Mouse (Mus musculus) erythroblast, adult 5-6 weeks (primary cell): ENCODE data around the gene Thrb. TPM values are rescaled to one million over a fixed set of nuclear protein-coding genes. Genes with fewer than 3 reads are reported as not detected.

Experiments used
- ATAC-seq: replicated peaks from 2 replicates; pipeline ENCODE4 v1.8.0; 2016; ENCODE audit warnings: moderate number of reproducible peaks, mild to moderate bottlenecking, moderate TSS enrichment, inconsistent platforms; ENCODE audit not compliant: poor library complexity, low FRiP score, severe bottlenecking
- total RNA-seq, 2 experiments: library from RNA; stranded (forward) in 1 of 2; stranded (reverse) in 1 of 2; fragments of 150-400 nt in 1 of 2; fragments of 200-764, 138-1000 nt in 1 of 2; gene quantifications; 2 replicates each; pipeline versions ENCODE4 v1.2.3 to v1.2.4; 2015 to 2017; ENCODE audit warnings: low replicate concordance in 2 of 2

Thrb gene
- total RNA-seq, 2 experiments from 2014 or later = not detected

DNA sequence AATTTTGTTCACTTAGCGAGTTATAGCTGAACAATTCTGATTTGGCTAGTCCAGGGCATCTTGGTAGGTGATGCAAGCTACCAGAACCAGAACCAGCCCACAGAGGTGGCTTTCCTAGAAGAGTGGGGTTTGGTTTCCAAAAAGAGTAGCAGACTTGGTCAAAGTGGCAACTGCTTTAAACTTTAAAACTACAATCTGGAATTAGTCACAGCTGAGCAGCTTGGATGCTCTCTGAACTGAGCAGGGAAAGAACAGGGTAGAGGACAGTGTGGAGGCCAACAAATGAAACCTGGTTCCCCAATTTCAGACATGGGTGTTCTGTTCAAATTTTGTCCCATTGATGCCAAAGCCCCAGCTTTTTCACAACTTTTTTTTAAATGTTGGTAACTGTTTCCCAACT, 93.4 kb downstream of the Thrb start:
- ATAC-seq = no peak

DNA sequence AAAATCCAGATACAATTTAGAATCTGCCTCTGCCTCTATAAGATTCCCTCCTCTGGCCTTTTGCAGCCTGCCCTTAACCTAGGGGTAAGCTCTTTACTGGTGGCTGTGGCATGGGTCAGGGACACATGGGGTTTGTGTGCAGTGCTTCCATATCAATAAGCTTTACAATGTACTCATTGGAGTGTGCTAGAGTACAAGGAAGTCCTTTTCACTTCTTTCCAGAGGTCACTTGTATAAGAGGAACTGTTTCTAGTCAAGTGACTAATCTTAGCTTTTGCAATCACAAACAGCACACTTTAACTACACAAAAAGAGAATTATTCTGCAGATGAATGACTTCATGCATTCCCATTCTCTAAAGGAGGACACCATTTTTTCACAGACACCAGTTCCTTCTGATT, 96.7 kb downstream of the Thrb start:
- ATAC-seq = no peak

DNA sequence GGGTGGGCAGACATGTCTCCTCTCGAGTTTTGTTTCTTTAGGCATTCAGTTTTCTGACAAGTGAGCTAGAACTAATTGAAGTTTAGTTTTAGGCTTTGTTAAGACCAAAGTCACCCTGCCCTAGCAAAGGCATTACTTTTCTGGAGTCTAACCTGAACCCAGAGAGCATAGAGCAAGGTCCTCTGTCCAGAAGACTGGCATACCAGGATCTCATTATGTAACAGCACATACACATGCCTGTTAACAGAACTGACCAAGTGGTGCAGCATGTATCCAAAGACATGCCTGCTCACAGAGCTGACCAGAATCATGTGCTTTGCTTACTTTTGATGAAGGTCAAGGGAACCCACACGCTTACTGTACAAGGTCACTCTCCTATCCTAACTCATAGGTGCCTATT, 107.9 kb downstream of the Thrb start:
- no peak for ATAC-seq

DNA sequence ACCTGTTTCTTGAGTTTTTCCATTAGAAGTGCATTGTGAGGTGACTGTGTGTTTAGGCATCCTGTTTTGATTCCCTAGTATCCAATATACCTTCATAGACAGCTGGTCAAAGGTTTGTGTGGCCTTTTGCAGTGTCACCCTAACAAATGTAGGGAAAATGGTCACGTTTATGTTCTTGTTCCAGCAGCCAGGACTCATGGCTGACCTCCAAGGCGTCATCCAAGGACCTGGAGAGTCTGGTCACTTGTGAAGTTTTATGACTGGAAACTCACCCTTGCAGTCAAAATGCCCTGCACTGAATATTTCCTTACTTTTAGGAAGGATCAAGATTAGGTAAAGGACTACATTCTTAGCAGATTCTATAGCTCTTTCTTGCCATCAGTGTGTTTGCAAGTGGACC, 114.3 kb downstream of the Thrb start:
- no peak for ATAC-seq

DNA sequence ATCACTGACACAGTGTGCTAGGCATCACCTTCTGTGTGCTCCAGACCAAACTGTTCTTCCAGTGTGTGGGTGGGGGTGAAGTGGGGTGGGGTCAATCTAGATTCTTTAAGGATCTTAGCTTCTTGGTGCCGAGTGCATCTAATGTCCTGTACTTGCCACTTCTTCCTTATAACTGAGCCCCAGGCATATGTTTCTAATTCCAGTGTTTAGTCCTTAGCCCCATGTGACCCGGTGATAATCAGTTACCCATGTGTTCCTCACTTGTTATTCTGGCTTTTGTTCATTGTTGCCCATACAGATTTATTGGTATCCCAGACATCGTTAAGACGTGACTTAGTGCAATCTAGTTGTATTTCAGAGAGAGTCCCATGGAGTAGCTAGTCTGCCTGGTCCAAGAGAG, 121.9 kb downstream of the Thrb start:
- ATAC-seq = no peak

DNA sequence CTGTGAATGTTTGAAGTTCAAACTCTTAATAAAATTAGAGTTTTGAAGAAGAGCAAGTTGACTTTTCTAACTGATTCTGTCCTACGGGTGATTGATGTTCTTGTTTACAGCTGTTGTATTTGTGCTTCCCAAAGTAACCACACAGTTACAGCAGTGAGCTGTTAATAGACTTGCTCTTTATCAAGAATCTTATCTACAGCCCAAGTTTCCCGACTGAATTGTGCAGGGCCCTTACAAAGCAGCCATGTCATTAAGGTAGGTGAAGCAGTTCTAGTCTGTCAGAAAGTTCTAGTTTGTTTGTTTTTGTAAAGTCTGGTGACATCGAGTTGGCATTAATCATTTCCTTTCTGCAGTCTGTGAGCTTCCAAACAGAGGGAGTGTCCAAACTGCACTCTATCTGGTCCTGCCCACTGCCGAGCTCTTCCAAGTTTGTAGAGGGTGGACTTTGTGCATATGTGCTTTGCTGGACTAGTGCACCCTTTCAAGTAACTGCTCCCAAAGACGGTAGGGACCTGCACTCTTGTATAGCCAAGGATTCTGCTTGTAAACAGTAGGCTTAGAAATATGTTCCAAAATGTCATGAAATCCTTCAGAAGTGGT, 124.2 kb downstream of the Thrb start:
- ATAC-seq = no peak

DNA sequence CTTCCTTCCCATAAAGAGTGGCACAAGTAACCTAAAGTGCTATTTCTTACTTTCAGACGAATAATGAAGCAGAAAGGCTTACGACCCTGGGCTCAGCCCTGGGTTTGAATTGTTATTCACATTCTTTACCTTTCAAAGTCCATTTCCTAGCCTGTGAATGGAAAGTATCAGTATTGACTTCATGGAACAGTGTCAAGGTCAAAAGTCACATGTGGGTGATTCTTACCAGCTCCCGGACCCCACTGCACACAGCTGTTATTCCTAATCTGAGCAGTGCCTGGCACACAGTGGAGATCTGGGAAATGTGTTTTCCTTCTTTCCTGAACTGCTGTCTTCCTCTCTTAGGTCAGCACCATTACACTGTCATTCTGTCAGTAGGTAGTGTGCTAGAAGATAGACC, 125.3 kb downstream of the Thrb start:
- no peak for ATAC-seq

DNA sequence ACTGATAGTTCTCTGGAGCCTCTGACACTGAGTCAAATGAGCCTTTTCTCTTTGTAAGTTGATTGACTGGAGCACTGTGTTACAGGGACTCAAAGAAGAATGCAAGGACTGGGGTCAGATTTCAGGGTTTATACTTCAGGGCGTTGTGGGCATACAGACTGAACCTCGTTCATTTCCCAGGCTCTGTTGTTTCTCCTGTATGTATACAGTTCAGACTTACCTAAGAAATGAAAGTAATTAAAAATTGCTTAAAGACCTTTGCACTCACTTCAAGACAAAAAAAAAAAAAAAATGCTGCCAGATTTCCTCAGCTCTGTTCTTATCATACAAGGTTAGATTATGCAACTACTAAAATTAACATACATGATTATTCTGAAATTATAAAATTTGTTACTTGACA, 126.2 kb downstream of the Thrb start:
- ATAC-seq = no peak

DNA sequence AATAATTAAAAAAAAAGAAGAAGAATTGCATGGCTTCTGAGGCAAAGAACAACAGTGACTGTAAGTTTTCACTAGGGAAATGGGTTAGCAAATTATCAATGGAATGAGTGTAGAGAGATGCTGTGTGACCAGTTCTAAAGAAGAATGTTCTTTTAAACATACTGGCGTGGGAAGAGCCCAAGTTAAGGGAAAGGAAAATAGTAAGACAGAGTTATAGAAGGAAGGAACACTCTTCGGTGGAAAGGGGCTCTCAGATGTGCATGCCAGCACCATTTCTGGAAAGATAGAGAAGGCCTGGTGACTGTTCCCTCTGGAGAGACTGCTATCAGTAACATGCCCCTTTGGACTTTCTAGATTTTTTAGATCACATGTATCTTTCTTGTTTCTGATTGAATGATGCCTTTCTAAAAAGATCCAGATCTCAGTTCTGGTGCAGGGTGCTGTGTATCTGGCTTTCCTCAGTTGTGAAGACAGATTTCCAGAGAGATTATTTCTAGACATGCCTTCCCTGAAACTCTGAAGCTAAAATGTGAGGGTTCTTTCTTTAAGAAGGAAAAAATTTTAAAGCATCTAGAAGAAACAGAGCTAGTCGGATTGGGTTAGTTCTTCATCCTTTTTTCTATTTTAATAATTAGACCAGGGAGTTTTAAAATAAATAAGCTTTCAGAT, 144.0 kb downstream of the Thrb start:
- ATAC-seq = no peak

DNA sequence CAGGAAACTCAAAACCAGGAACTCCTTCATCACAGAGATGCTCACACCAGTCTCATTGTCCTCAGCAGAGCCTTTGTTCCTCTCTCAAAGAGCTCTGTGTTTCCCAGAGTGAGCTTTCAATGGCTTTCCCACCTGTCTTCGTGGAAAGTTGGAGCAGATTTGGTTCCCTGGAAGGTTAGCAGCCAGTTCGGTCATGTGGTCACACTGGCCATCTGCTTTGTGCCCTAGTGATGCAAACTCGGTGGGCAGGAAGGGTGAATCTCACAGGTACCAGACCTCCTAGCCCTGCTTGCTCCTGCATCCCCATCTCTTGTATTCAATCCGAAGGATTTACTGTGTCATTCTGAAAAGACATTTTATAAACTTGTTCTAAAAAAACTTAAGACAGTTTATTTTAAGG, 151.0 kb downstream of the Thrb start:
- no peak for ATAC-seq

DNA sequence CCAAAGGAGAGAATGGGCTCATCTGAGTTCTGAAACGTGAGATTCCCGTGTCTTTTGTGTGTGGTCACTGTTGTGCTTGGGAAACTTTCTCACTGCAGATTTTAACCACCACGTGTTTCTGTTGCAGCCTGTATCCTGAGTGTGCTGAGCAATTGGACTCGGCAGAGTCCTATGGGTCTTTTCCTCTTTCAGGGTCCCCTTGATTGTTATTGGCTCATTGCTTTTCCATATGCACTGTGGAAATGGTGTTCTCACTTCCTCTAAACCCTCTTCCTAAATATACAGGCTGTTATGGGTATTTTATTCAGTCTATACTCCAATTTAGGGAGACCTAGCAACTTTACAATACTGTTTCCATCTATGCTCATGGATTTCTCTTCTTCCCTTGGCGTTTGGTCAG, 152.4 kb downstream of the Thrb start:
- no peak for ATAC-seq

DNA sequence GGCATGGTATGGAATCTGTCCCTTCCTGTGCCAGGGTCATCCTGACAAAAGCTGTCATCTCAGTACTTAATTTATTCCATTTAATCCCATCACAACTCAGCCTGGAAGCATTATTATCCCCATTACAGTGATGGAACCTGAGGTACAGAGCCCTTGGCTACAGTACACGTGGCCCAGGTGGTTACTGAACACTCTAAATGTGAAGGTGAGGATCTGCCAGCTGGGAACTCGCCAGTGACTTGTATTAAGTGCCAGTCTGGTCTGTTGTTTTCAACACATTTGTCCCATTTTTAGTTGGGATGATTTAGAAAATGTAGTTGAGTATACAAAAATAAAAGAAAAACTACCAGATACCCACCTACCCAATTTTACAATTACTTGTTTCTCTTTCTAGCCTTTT, 155.0 kb downstream of the Thrb start:
- no peak for ATAC-seq

DNA sequence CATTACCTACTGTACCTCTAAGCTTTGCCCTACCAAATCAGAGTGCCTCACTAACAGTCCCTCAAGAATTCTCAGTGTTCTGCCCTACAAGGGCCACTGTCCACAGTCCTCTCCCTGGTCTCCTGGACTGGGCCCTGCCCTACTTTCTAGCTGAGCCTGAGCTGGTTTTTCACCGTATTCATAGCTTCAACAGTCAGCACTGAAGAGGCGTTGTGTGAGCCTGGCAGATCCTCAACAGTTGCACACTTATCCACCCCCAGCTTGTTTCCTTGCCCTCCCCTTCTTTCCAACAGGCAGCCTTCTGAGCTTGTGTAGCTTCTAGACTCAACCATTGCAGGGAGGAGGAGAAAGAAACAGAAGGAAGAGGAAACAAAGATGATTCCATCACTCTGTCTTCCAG, 158.0 kb downstream of the Thrb start:
- no peak for ATAC-seq

DNA sequence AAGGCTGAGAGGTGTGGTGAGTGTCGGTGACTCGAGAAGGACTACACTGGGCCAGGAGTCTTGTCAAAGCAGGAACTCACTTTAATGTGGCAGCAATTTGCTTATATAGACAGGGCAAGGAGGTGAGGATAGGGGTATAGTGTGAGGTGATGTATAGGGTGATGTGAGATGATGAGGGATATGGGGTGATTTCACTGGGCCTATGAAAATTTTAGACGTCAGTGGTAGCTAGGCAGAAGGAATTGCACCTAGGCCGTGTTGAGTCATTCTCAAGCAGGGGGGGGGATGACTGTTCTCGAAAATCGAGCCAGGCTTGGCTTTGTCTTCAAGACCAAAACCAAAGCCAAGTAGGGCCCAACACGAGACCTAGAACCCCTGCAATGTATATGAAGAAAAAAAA, 162.7 kb downstream of the Thrb start:
- ATAC-seq = no peak

DNA sequence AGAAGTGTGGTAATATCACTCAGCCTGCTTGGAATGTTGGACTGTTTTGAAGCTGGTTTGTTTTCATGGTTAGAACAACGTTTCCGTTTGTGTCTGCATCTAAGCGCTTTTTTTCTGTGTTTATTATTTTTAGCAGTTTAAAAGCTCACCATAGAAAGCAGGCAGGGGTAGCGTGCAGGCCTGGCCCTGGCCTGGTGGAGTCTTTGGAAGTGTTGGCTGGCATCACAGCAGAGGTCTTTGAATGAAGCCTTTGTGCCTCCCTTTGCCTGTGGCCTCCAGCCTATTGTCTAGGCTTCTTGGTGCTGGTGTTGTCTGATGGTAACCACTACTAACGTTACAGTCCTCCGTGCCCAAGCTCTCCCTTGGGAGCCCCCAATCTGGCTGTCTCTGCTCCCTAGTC, 167.3 kb downstream of the Thrb start:
- no peak for ATAC-seq

DNA sequence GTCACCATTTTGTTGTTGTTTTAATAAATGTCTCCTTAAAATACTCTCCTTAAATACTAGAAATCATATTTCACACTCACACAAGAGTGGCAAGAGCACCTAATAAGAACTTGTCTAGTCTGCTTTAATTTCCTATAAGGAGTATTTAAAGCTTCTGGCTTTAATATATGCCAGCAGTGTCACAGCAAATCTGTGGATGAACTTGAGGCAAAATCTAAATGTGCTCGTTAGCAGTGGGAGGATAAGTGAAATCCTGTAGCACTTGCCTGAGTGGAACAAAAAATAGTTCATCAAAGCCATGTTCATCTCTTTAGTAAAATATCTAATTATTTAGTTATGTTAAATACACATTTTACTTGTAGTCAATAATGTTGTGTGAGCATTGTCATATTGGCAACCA, 175.7 kb downstream of the Thrb start:
- ATAC-seq = no peak

DNA sequence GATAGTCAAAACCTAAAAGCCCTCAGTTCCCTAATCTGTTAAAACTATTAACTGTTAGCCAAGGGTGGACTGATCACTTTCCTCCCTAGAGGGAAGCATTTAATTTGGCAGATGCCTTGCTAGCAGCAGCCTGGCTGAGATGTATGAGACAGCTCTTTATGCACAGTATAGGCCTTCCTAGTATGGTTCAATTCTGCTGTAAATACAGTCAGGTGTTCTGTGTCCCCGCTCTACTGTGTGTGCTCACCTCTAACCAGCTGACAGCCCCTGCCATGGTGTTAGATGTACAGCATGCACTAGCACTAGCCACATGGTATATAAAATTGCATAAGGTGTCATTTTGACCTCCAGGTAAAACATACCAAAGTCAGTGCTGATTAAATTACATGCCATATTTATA, 176.7 kb downstream of the Thrb start:
- ATAC-seq = no peak

DNA sequence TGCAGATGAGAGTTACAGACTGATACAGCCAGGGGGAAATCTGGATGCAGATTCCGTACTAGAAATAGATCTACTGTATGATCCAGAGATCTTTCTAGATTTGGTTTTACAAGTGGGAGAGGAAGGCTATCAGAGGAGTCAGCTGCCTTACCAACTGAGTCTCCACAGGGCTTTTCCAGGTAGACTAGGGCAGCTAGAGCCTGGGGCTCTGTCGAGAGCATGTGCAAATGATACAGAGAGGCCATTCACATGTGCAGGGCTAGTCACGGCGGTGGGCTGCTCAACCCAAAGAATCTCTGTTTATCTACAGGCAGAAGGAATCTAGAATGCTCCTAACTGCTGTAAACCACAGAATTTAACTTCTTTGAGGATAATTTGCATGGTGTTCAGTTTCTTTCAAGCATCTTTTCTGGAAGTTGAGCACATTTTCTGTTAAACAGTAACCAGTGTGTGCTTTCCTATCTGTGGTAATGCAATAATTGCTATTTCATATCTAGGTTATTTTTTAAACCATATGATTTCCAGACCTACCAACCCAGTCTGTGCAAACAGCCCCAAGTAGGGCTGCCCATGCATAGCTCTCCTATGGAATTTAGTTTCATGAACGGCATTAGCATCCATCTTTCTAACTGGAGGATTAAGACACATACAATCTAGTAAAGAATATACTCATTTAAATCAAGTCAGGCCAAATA, 185.1 kb downstream of the Thrb start:
- no peak for ATAC-seq

DNA sequence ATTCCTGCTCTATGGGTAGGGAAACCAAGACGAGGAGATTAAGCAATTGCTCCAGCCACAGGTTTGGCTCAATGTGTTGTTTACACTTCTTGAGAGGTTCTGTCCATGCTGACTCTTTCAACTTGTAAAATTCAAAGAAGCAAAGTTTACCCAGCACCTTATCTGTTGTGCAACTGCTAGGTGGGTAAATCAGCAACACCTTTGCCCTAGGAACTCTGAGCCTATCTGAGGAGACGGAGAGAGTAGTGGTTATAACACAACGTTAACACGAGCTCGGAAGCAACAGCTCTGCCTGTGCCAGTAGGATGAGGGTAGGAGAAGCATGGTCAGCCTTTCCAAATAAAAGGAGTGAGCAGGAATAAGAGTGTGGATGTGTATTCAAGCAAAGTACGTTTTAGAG, 185.8 kb downstream of the Thrb start:
- no peak for ATAC-seq

DNA sequence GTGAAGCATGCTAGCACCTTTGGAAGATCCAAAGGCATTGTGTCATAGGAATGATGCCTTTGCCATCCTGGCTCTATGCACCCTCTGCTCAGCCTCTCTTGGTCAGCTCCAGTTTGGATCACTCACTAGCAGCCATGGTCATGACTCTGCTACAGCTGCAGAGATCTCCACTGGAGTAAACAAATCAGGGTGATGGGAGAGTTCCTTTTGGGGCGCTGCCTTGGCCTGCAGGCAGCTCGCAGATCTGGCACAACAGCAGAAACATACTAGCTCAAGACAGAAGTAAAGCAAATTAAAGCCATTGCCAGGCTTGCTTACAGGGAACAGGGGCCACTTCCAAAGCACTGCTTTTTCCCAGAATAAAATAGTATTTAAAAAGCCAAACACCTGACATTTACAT, 186.6 kb downstream of the Thrb start:
- no peak for ATAC-seq

DNA sequence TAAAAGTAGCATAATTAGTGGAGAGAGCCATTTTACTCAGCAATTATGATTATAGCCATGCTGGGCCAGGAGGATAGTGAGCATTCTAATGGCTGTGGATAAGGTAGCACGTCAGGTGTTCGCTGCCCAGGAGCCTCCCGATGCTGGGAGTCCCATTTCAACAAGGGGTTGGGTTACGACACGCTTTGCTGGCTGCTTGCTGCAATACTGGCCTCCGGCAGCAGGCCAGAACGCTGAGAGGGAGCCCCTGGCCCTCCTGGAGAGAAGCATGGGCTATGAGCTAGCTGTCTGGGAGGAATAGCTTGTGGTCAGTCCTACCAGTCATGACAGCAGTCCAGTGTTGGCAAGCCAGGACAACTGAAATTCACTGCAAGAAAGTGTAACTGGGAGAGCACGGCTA, 187.2 kb downstream of the Thrb start:
- ATAC-seq = no peak

DNA sequence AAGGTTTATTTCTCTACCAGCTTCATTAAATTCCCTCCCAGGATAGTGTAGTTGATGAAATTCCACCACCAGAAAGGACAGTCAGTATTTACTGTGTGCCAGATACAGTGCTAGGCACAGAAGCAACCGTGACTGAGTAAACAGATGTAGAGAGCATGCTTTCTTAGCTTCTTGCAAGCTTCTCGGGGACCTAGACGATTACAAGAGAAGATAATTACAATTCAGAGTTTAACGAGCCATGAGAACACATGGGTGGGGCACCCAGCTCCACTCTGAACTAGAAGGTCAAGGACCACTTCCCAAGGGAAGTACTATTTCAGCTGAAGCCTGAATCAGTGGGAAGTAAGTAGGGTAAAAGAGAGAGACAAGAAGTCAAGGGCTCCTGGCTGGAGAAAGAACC, 190.3 kb downstream of the Thrb start:
- ATAC-seq = no peak
